Mouse (Mus musculus) intestine, embryonic 15.5 days (tissue): ENCODE data around the gene Mbtps2. TPM values are rescaled to one million over a fixed set of nuclear protein-coding genes. Genes with fewer than 3 reads are reported as not detected.

ENCODE experiments used
- ATAC-seq: fragments of 200-750 bp; cut with Nextera tagmentation; 2 replicates; pipeline ENCODE4 v1.8.0; 2017; ENCODE audit warnings: moderate TSS enrichment, moderate library complexity
- H3K27ac ChIP-seq: fragments of 300-500 bp; sonication (generic); 2 replicates; pipeline ENCODE4 v1.5.1; 2015; ENCODE audit warnings: mild to moderate bottlenecking, inconsistent platforms
- H3K27me3 ChIP-seq: fragments of 300-500 bp; sonication (generic); replicated peaks from 2 replicates; pipeline ENCODE4 v1.6.1; 2015; ENCODE audit warnings: inconsistent platforms
- H3K36me3 ChIP-seq: fragments of 300-500 bp; sonication (generic); 2 replicates; pipeline ENCODE4 v1.6.1; 2015; ENCODE audit warnings: inconsistent platforms
- H3K4me1 ChIP-seq: fragments of 300-500 bp; sonication (generic); replicated peaks from 2 replicates; pipeline ENCODE4 v1.6.1; 2015; ENCODE audit warnings: inconsistent platforms
- H3K4me2 ChIP-seq: fragments of 300-500 bp; sonication (generic); replicated peaks from 2 replicates; pipeline ENCODE4 v1.6.1; 2015; ENCODE audit warnings: mild to moderate bottlenecking, inconsistent platforms
- H3K4me3 ChIP-seq: fragments of 300-500 bp; sonication (generic); replicated peaks from 2 replicates; pipeline ENCODE4 v1.5.1; 2015; ENCODE audit warnings: inconsistent platforms
- H3K9ac ChIP-seq: fragments of 300-500 bp; sonication (generic); 2 replicates; pipeline ENCODE4 v1.6.1; 2015; ENCODE audit warnings: inconsistent platforms
- H3K9me3 ChIP-seq: fragments of 300-500 bp; sonication (generic); 2 replicates; pipeline ENCODE4 v1.6.1; 2016; ENCODE audit warnings: inconsistent platforms
- WGBS: fragments of 180-500 bp; shearing (Covaris S2); methylation state at CpG from one replicate; pipeline ENCODE4 v1.1.7; 2015; 5-methylcytosine and 5-hydroxymethylcytosine counted together
- polyA plus RNA-seq: library from polyadenylated mRNA; unstranded; fragments of >200 nt; fragmentation: Nextera tagmentation; extraction: Ambion mirVana; gene quantifications from 2 replicates; pipeline ENCODE4 v1.2.1, GENCODE M21; 2015

Mbtps2 gene
- polyA plus RNA-seq, 1 experiment from 2014 or later, result 21.4 TPM

DNA sequence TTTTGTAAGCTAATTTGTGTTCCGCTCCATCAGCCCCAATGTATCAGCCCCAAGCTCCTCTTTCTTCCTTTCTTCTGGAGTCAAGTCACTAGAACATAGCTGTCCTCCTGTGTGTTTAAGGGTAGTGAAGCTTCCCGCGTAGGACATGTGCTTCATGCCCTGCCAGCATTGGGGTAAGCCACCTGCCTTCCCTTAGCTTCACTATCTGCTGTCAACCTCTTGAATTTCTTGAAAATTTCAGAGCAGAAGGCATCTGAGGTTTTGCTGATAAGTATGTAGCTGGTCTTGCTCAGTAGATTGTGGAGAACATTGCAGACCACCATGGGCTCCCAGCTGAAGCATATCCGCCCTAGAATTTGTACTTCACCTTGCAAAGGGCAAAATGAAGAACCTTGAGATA is 105.4 kb downstream of the Mbtps2 start:
- Histone ChIP-seq H3K4me3 (no peak overlapping the region), H3K27ac (no peak overlapping the region), H3K9me3 (no peaks in the 10 kb centered on the region), H3K36me3 (no peaks in the 10 kb centered on the region), H3K4me2 (no peak overlapping the region), H3K27me3 (no peaks in the 10 kb centered on the region), H3K9ac (no peak overlapping the region), H3K4me1 (no peaks in the 10 kb centered on the region)
- WGBS, result 92% methylated on average over 4 of the region's 4 CpGs
- ATAC-seq, result no peak

DNA sequence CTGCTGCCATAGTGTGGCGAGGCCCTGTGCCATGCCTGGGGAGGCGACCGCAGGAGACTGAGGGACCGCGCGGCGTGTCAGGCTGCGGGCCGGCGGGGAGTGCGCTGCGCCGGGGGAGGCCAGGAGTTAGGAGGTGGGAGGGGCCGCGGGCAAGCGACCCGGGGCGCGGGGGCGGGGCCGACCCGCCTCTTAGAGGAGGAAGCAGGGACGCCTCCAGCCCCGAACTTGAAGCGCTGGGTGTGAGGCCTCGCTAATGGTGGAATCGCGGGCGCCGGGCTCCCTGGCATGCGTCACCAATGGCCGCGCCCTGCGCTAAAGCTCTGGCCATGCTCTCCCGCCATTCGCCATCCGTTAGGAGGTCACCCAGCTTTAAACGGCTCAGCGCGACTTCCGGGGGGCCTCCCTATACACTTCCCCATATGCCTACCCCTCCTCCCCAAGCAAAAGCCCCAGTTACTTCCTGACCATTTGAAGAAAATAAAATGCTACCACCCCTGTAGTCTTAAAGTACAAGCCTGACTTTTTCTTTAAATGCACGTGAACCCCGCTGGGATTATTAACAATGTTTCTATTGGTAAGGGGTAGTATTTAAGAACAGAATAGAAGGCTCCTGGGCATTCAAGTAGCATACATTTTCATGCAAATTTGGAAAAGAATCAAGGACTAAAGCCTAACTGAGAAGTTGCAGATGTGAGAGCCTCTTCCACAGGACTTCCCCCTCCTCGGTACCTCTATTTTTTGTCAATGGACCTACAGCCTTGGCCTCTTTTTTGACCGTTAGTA is 106.4 kb downstream of the Mbtps2 start, which contains the start of gene Sms:
TSS of gene Sms (minus strand) at position 344 of the 783 bp plus-strand sequence.
- H3K4me1 ChIP-seq, result no peaks in the 10 kb centered on the region
- H3K9ac ChIP-seq, result peak within 1 kb of the TSS; percentile 64
- WGBS, result 26% methylated on average over 37 of the region's 45 CpGs
- H3K4me3 ChIP-seq, result peak within 1 kb of the TSS; percentile 67
- H3K36me3 ChIP-seq, result no peaks in the 10 kb centered on the region
- no peaks in the 10 kb centered on the region for H3K27me3 ChIP-seq
- no peaks in the 10 kb centered on the region for H3K9me3 ChIP-seq
- H3K27ac ChIP-seq, result peak within 1 kb of the TSS; percentile 64
- ATAC-seq, result peak; percentile 96
- peak within 1 kb of the TSS; percentile 62 for H3K4me2 ChIP-seq

DNA sequence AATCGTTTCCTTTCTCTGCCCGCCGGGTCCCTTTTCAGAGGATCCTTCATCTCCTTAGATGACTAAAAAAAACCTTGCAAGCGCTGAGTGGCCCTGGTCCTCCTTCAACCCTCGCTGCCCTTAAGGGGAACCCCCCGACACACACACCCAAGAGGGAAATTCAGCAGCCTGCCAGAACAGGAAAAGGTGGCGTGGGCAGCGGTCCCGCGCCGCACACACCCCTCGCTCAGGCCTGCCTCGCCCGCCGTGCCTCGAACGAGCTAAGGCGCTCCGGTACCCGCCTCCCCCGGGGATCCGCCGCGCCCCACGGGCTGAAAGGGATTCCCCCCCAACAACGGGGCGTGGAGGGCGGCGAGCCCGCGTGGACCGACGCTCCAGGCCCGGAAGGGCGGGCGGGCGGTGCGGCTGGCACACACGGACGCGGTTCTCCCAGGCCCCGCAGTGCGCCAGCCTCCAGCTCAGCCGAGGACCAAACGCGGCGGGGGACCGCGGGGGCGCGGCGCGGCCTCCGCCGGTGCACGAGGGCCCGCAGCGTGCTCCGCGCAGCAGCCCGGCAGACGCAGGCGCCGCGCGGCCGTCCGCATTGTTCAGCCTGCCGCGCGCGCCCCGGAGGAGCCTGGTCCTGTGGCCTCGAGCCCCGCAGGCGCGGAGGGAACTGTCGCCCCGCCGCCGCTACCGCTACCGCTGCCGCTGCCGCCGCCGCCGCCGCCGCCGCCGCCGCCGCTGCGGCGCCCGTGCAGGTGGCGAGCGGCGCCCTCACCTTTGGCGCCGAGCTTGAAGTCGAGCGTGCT is 107.2 kb downstream of the Mbtps2 start:
- Histone ChIP-seq H3K4me2 (peak overlapping the region; percentile 62), H3K36me3 (no peaks in the 10 kb centered on the region), H3K27ac (peak overlapping the region; percentile 64), H3K4me1 (no peaks in the 10 kb centered on the region), H3K4me3 (peak overlapping the region; percentile 67), H3K9ac (peak overlapping the region; percentile 64), H3K27me3 (no peaks in the 10 kb centered on the region), H3K9me3 (no peaks in the 10 kb centered on the region)
- ATAC-seq, result peak; percentile 74
- 18% methylated on average over 45 of the region's 104 CpGs for WGBS

DNA sequence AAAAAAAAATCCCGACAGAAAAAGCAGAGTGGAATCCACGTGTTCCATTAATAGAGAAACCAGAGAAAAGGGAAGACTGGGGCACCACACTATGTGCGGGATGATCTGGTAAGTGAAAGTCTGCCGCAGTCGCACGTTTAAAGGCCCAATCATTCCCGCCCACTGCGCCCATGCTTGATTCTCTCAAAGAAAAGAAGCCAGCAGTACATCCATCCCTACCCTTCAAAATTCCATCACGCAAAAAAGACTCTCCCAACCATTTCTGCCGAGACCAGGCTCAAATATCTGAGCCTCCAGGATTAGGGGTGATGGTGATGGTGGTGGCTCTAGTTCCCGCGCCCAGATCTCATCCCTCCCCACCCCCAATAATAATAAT is 107.8 kb downstream of the Mbtps2 start:
- 16% methylated on average over 12 of the region's 12 CpGs for WGBS
- no peak overlapping the region; the same call in 1 of the 2 replicates for H3K9ac ChIP-seq
- H3K4me2 ChIP-seq, result peak overlapping the region; percentile 62
- H3K4me3 ChIP-seq, result peak overlapping the region; percentile 67
- H3K4me1 ChIP-seq, result no peaks in the 10 kb centered on the region
- ATAC-seq, result no peak
- no peaks in the 10 kb centered on the region for H3K9me3 ChIP-seq
- no peaks in the 10 kb centered on the region for H3K27me3 ChIP-seq
- H3K27ac ChIP-seq, result no peak overlapping the region
- no peaks in the 10 kb centered on the region for H3K36me3 ChIP-seq

DNA sequence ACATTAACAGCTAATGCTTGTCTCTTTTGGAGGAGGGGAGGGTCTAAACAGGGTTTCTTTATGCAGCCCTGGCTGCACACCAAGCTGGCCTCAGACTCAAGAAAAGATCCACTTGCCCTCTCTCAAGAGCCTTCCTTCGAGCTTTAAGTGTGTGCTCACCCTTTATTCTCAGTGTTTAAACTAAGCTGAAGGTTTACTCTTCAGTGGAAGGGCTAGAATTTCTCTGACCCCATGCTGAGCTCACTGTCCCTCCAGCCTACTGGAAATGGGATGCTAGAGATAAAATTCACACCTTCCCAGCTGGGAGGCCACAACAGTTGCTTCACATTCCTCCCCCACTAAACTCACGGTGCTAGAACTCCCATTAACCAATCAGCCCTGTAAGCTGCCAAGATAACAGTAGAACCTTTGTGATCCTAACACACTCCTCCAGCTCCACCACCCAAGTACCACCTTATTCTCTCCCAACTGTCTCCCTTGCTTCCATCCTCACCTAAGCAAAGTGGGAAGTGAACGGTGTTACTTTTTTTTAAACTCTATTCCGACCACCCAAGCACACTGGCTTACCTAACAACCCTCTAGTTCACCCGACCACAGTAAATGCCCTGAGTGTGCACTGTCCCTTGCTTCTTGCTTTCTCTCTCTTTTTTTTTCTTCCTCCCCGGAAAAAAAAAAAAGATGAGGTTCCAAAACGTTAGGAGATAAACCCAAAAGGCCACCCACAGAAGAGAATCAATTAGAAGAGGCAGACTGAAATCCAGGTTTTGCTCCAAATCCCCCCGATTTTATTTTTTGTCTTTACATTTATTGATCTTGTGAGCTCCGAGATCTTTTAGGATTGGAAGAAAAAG is 108.4 kb downstream of the Mbtps2 start:
- H3K27ac ChIP-seq, result no peak overlapping the region
- H3K4me1 ChIP-seq, result no peaks in the 10 kb centered on the region
- H3K4me3 ChIP-seq, result peak overlapping the region; percentile 67
- H3K9me3 ChIP-seq, result no peaks in the 10 kb centered on the region
- H3K4me2 ChIP-seq, result peak overlapping the region; percentile 62
- ATAC-seq, result no peak
- H3K36me3 ChIP-seq, result no peaks in the 10 kb centered on the region
- 24% methylated on average over 9 of the region's 9 CpGs for WGBS
- H3K27me3 ChIP-seq, result no peaks in the 10 kb centered on the region
- no peak overlapping the region for H3K9ac ChIP-seq

DNA sequence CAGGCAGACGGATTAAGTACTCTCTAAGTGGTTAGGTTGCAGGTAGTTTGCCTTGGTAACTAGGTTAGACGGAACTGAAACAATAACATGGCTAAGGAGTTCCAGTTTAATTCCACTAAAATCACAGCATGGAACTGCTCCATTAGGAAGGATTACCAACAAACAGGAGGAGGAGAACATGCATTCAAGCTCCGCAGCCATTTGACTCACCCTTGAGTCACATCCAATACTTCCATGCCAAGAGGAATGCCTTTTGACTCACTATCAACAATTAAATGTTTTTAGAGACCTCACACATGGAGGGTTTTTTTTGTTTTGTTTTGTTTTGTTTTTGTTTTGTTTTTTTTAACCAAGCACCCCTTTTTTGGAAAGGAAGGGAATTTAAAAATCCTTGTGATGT is 109.7 kb downstream of the Mbtps2 start:
- no peak overlapping the region for H3K4me3 ChIP-seq
- WGBS, result 79% methylated on average over 3 of the region's 3 CpGs
- no peak for ATAC-seq
- no peak overlapping the region for H3K4me2 ChIP-seq
- no peaks in the 10 kb centered on the region for H3K4me1 ChIP-seq
- no peaks in the 10 kb centered on the region for H3K36me3 ChIP-seq
- H3K9ac ChIP-seq, result no peak overlapping the region
- no peaks in the 10 kb centered on the region for H3K27me3 ChIP-seq
- H3K27ac ChIP-seq, result no peak overlapping the region
- no peaks in the 10 kb centered on the region for H3K9me3 ChIP-seq

DNA sequence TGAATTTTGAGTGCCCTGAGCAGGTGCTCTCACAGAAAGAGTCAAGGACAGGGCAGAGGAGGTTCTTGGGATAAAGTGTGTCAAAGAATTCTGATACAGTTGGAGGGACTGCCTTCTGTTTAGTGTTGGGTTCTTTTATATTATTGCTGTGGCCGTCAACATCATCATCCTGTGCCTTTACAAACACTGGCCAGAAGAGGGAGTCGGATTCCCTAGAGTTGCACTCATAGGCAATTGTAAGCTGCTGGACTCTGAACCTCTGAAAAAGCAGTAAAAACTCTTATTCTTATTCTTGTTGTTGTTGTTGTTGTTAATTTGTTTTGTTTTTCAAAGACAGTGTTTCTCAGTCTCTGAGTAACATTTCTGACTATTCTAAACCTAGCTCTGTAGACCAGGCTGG is 111.8 kb downstream of the Mbtps2 start:
- ATAC-seq, result no peak

More for the DNA sequence above, 111.8 kb downstream of the Mbtps2 start:
- no peaks in the 10 kb centered on the region for H3K9me3 ChIP-seq
- WGBS, result 47% methylated on average over 2 of the region's 2 CpGs
- H3K27ac ChIP-seq, result no peak overlapping the region
- no peaks in the 10 kb centered on the region for H3K27me3 ChIP-seq
- H3K4me2 ChIP-seq, result no peak overlapping the region
- no peak overlapping the region for H3K4me3 ChIP-seq
- H3K9ac ChIP-seq, result no peak overlapping the region
- no peaks in the 10 kb centered on the region for H3K4me1 ChIP-seq
- no peaks in the 10 kb centered on the region for H3K36me3 ChIP-seq

Other genes with a start within 250 kb of the Mbtps2 start
- 0.05 and 0.06 TPM in 2 replicates for gene Phex, start 183.4 kb downstream of the Mbtps2 start, polyA plus RNA-seq
- 40.2 and 46.3 TPM in 2 replicates for gene Sms, start 106.4 kb downstream of the Mbtps2 start, polyA plus RNA-seq
- 2.7 and 4.5 TPM in 2 replicates for gene Yy2, start 29.7 kb downstream of the Mbtps2 start, polyA plus RNA-seq
- gene Smpx, start 100.2 kb upstream of the Mbtps2 start, polyA plus RNA-seq, result 1.5 and 1.7 TPM in 2 replicates
- 0.14 and 0.16 TPM in 2 replicates for gene Klhl34, start 219.7 kb upstream of the Mbtps2 start, polyA plus RNA-seq